Mouse (Mus musculus): ENCODE measurements around the gene Sapcd2. TPM values are rescaled to one million over a fixed set of nuclear protein-coding genes. Genes with fewer than 3 reads are reported as not detected.

Gene Sapcd2
- 10 to 100 TPM in 1 of 2 experiments, 1 to 10 TPM in 1; 8.7 to 10.8 TPM for total RNA-seq (2021)

GRCm38 (mm10) chr2:25371764-25372643 is at the start of gene Sapcd2:
Gene Sapcd2, plus strand, starts transcription at chr2:25372321.
- peak; percentile 87 for DNase-seq

DNA sequence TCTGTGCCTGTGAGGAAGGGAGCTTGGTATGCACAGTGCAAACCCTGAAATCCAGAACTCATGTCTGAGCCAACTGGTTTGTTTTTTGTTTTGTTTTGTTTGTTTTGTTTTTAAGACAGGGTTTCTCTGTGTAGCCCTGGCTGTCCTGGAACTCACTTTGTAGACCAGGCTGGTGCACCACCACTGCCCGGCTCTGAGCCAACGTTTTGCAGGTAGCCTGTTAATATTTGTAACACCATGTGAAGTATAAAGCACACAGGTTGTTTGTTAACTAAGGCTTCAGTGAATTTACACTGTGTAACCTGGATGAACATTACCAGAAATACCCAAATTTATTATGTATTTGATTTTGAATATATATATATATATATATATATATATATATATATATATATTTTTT is 46.1 kb upstream of the Sapcd2 start:
- DNase-seq: no peak

DNA sequence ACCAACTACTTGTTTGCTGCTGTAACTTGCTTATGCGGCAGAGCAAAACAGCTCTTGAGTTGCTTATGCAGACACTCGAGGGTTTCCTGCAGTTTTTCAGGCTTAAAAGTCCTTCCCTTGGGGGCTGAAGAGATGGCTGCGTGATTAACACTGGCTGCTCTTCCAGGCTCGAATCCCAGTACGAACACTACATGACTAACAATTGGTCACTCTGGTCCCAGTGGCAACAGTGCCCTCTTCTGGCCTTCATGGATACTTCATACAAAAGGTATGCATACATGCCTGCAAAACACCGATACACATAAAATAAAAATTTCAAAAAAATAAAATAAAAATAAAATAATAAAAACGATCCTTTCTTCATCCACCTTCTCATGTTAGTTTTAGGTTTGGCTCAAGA is 43.7 kb upstream of the Sapcd2 start:
- peak; percentile 41 for DNase-seq

GRCm38 (mm10) chr2:25331470-25331869 is 40.7 kb upstream of the Sapcd2 start:
- DNase-seq: no peak

GRCm38 (mm10) chr2:25332286-25333160 is 39.6 kb upstream of the Sapcd2 start, which contains the start of gene Man1b1:
Gene Man1b1, plus strand, starts transcription at chr2:25332338.
- peak; percentile 99 for DNase-seq

- DNase-seq: no peak
Observed at GRCm38 (mm10) chr2:25333569-25333968, 38.6 kb upstream of the Sapcd2 start.

GRCm38 (mm10) chr2:25338303-25338702 is 33.8 kb upstream of the Sapcd2 start:
- no peak for DNase-seq

GRCm38 (mm10) chr2:25348162-25348561 is 24.0 kb upstream of the Sapcd2 start:
- DNase-seq: no peak

DNA sequence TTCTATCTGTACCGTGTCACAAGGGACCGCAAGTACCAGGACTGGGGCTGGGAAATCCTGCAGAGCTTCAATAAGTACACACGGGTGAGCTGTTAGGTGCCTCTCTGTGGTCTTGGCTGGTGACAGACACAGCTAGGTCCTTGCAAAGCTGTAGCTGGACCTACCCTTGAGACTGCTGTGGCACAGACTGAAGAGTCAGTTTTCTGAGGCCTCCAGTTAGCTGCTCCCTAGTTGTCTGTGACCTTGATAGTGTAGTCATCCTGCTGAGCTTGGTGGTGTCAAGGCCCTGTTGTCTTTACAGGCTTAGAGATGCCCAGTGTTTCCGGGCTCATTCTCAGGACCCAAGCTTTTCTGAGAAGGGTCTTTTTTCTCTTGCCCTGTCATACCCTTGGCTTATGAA is 22.6 kb upstream of the Sapcd2 start:
- no peak for DNase-seq

- DNase-seq: no peak
Observed at GRCm38 (mm10) chr2:25350701-25351100, 21.4 kb upstream of the Sapcd2 start.

GRCm38 (mm10) chr2:25354211-25354610 is 17.9 kb upstream of the Sapcd2 start:
- DNase-seq: no peak

- DNase-seq: no peak
Observed at GRCm38 (mm10) chr2:25355419-25356066, 16.6 kb upstream of the Sapcd2 start.

DNA sequence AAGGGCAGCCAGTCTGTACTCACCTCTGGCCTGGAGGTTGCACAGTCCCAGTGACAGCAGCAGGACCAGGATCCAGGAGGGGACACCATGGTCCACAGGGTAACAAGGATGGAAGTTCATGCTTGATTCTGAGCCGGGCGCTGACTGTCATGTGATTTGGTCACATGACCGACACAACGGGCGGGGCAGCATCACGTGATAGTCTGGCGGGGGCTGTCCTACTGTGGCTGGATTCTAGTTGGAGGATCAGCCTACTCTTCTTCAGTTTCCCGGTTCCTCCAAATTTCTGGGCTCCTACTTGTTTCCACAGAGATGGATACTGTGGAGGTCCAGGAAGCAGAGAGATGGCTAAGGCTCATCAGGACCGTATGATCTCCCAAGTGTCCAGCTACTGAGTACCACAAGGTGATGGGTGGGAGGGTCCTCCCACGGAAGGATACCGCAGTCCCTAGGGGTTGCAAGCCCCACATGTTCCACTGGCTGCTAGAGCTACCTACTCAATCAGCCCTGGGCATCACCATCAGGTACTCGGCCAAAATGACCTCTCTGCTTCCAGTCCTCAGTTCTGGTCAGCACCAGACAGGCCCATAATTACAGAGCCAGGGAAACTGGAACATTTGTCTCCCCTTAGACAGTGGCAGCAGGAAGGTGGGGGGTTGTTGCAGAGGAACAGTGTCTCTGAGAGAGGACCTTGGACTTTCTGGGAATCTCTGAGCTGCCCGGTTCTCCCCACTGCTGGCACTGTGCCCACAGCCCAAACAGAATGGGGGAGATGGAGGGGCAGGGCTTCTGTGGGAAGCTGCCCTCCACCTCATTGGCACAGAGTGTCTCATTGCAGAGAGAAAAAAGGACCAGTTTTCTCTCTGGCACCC is 15.7 kb upstream of the Sapcd2 start, which contains the start of gene Dpp7:
Dpp7 (minus strand) TSS at position 152 of the 872 bp plus-strand sequence.
- peak; percentile 74 for DNase-seq

DNA sequence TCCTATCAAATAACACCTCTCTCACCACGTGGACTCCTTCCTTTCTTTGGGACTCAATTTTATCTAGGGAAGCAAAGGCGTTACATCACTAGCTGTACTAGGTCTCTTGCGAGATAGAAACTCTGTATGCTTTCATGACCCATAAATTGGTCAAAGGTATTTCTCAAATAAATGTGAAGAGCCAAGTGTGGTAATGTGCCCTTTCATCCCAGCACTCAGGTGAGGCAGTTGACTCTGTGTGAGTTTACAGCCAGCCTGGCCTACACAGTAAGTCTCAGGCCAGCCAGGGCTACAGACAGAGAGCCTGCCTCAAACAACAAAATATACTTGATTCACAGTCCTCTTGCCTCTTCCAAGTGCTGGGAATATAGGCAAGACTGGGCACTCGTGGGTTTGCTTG is 12.3 kb upstream of the Sapcd2 start:
- no peak for DNase-seq

DNA sequence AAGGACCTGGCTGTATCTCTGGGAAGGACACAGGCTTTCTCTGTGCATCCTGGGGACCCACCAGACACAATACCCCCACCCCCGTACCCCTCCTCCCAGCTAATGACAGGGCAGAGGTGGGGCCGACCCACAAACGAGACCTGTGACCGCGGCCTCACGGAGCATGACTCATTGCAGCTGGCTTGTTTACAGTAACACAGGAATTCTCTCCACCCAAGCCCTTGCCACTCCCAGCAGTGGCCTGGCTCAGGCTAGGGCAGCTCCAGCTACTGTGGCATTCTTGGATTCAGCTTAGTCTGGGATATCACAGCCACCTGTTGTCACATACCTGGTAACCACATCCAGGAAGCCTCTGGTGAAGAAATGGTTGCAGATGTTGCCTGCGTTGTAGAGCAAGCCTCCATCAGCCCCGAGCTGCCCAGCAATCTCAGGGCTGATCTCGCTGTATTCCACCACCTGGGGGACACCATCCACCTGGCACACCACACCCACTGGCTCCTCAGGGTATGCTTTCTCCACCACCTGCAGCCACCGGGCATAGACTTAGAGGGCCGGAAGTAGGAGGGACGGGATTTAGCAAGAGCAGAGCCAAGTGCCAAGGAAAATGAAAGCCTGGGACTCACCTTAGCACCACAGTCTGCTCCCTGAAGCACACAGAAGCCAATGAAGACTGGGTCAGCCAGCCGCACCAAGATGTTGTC is 8.5 kb upstream of the Sapcd2 start:
- DNase-seq: no peak

- DNase-seq: no peak
Observed at GRCm38 (mm10) chr2:25364313-25364712, 7.8 kb upstream of the Sapcd2 start.

- no peak for DNase-seq
Observed at GRCm38 (mm10) chr2:25364761-25365090, 7.4 kb upstream of the Sapcd2 start.

- peak; percentile 82 for DNase-seq
Observed at GRCm38 (mm10) chr2:25365091-25365761, 6.9 kb upstream of the Sapcd2 start, which contains the start of gene Uap1l1. Gene Uap1l1, minus strand, starts transcription at chr2:25365682.

GRCm38 (mm10) chr2:25369996-25370395 is 2.1 kb upstream of the Sapcd2 start:
- DNase-seq: no peak

GRCm38 (mm10) chr2:25372644-25373391 is 697 bp downstream of the Sapcd2 start:
- no peak for DNase-seq
